Mouse (Mus musculus) heart, embryonic 16.5 days (tissue): ENCODE results near the gene Ptges2. TPM values are rescaled to one million over a fixed set of nuclear protein-coding genes. Genes with fewer than 3 reads are reported as not detected.

Experiments used
- ATAC-seq: fragments of 200-750 bp; cut with Nextera tagmentation; replicated peaks from 2 replicates; pipeline ENCODE4 v1.8.0; 2017; ENCODE audit warnings: moderate number of reproducible peaks; ENCODE audit not compliant: insufficient read depth, low FRiP score; ENCODE audit errors: extremely low read depth
- H3K27ac ChIP-seq: fragments of 300-500 bp; sonication (generic); 2 replicates; pipeline ENCODE4 v1.5.1; 2014; ENCODE audit warnings: mild to moderate bottlenecking, low read length, control low read depth, moderate library complexity
- H3K27me3 ChIP-seq: fragments of 300-500 bp; sonication (generic); 2 replicates; pipeline ENCODE4 v1.6.1; 2014; ENCODE audit warnings: low read length, mixed read lengths; ENCODE audit not compliant: control insufficient read depth, insufficient read depth
- H3K36me3 ChIP-seq: fragments of 300-500 bp; sonication (generic); 2 replicates; pipeline ENCODE4 v1.6.1; 2014; ENCODE audit not compliant: control insufficient read depth, insufficient read depth
- H3K4me1 ChIP-seq: fragments of 300-500 bp; sonication (generic); 2 replicates; pipeline ENCODE4 v1.6.1; 2014; ENCODE audit warnings: low read length, mixed read lengths; ENCODE audit not compliant: control insufficient read depth, insufficient read depth
- H3K4me2 ChIP-seq: fragments of 300-500 bp; sonication (generic); 2 replicates; pipeline ENCODE4 v1.6.1; 2014; ENCODE audit warnings: low read depth, mild to moderate bottlenecking, control low read depth, low read length
- H3K4me3 ChIP-seq: fragments of 300-500 bp; sonication (generic); 2 replicates; pipeline ENCODE4 v1.5.1; 2014; ENCODE audit warnings: mild to moderate bottlenecking, control low read depth, low read length
- H3K9ac ChIP-seq: fragments of 300-500 bp; sonication (generic); 2 replicates; pipeline ENCODE4 v1.6.1; 2014; ENCODE audit warnings: low read length, control low read depth
- H3K9me3 ChIP-seq: fragments of 300-500 bp; sonication (generic); replicated peaks from 2 replicates; pipeline ENCODE4 v1.6.1; 2016; ENCODE audit warnings: low read length; ENCODE audit not compliant: control insufficient read depth
- WGBS: fragments of 180-500 bp; shearing (Covaris S2); extraction: QIAGEN DNeasy Blood & Tissue Kit; methylation state at CpG from one replicate; pipeline ENCODE4 v1.1.7; 2014; 5-methylcytosine and 5-hydroxymethylcytosine counted together
- polyA plus RNA-seq: library from polyadenylated mRNA; unstranded; fragments of >200 nt; fragmentation: Nextera tagmentation; extraction: Ambion mirVana; gene quantifications from 2 replicates; pipeline ENCODE4 v1.2.1, GENCODE M21; 2015

Gene Ptges2
- polyA plus RNA-seq, 1 experiment from 2014 or later: 44.2 TPM

GRCm38 (mm10) chr2:32363376-32364106 is 32.2 kb upstream of the Ptges2 start:
- Histone ChIP-seq H3K9me3 (no peaks in the 10 kb centered on the region), H3K4me1 (peaks cover 13% of the 10 kb centered on the region), H3K27me3 (no peaks in the 10 kb centered on the region), H3K4me2 (peak overlapping the region; percentile 70), H3K4me3 (peak overlapping the region; percentile 84), H3K36me3 (peaks cover 15% of the 10 kb centered on the region), H3K27ac (peak overlapping the region; percentile 88), H3K9ac (peak overlapping the region; percentile 91)
- 8% methylated on average over 19 of the region's 19 CpGs for WGBS
- peak; percentile 12; the same call in 1 of the 2 replicates for ATAC-seq

- no peak for ATAC-seq
- Histone ChIP-seq H3K27ac (no peak overlapping the region), H3K27me3 (no peaks in the 10 kb centered on the region), H3K4me3 (no peak overlapping the region), H3K4me2 (peak overlapping the region; percentile 70), H3K9me3 (no peaks in the 10 kb centered on the region), H3K9ac (no peak overlapping the region), H3K36me3 (peaks cover 16% of the 10 kb centered on the region), H3K4me1 (peaks cover 13% of the 10 kb centered on the region)
- 80% methylated on average over 8 of the region's 8 CpGs for WGBS
These were observed 31.6 kb upstream of the Ptges2 start for GRCm38 (mm10) chr2:32364121-32364520.

DNA sequence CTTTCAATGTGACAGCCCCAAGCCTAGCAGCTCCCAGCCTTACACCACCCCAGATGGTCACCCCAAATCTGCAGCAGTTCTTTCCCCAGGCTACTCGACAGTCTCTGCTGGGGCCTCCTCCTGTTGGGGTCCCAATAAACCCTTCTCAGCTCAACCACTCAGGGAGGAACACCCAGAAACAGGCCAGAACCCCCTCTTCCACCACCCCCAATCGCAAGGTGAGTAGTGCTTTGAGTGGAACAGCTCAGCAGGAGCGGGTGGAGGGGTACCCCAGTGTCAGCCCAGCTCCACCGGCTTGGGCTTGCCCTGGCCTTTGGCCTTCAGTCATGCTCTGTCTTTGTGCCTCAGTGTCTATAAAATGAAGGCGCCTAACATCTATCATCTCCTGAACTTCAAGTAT is 28.4 kb upstream of the Ptges2 start:
- 96% methylated on average over 5 of the region's 5 CpGs for WGBS
- Histone ChIP-seq H3K4me1 (peaks cover 5% of the 10 kb centered on the region; the same call in 1 of the 2 replicates), H3K4me3 (no peak overlapping the region), H3K4me2 (no peak overlapping the region), H3K36me3 (peaks cover 44% of the 10 kb centered on the region), H3K27me3 (no peaks in the 10 kb centered on the region), H3K9me3 (no peaks in the 10 kb centered on the region), H3K9ac (no peak overlapping the region), H3K27ac (no peak overlapping the region)
- no peak for ATAC-seq

GRCm38 (mm10) chr2:32374191-32374590 is 21.5 kb upstream of the Ptges2 start:
- no peak overlapping the region for H3K4me3 ChIP-seq
- H3K27ac ChIP-seq: no peak overlapping the region
- H3K9ac ChIP-seq: no peak overlapping the region
- peaks cover 5% of the 10 kb centered on the region for H3K4me1 ChIP-seq
- H3K4me2 ChIP-seq: no peak overlapping the region
- peaks cover 64% of the 10 kb centered on the region for H3K36me3 ChIP-seq
- no peaks in the 10 kb centered on the region for H3K27me3 ChIP-seq
- no peaks in the 10 kb centered on the region for H3K9me3 ChIP-seq
- ATAC-seq: no peak
- 65% methylated on average over 10 of the region's 10 CpGs for WGBS

GRCm38 (mm10) chr2:32375317-32375940 is 20.3 kb upstream of the Ptges2 start:
- Histone ChIP-seq H3K4me2 (no peak overlapping the region), H3K27ac (no peak overlapping the region), H3K4me3 (no peak overlapping the region), H3K9me3 (no peaks in the 10 kb centered on the region), H3K4me1 (peaks cover 5% of the 10 kb centered on the region), H3K27me3 (no peaks in the 10 kb centered on the region), H3K36me3 (peaks cover 58% of the 10 kb centered on the region), H3K9ac (no peak overlapping the region; the same call in 1 of the 2 replicates)
- whole genome bisulfite sequencing: 65% methylated on average over 13 of the region's 13 CpGs
- no peak for ATAC-seq

GRCm38 (mm10) chr2:32376963-32377362 is 18.7 kb upstream of the Ptges2 start:
- ATAC-seq: no peak
- H3K9me3 ChIP-seq: no peaks in the 10 kb centered on the region
- H3K27ac ChIP-seq: no peak overlapping the region
- H3K4me1 ChIP-seq: peaks cover 9% of the 10 kb centered on the region
- WGBS: 90% methylated on average over 10 of the region's 10 CpGs
- no peak overlapping the region for H3K4me3 ChIP-seq
- H3K9ac ChIP-seq: no peak overlapping the region
- peaks cover 43% of the 10 kb centered on the region for H3K36me3 ChIP-seq
- no peak overlapping the region for H3K4me2 ChIP-seq
- no peaks in the 10 kb centered on the region for H3K27me3 ChIP-seq

DNA sequence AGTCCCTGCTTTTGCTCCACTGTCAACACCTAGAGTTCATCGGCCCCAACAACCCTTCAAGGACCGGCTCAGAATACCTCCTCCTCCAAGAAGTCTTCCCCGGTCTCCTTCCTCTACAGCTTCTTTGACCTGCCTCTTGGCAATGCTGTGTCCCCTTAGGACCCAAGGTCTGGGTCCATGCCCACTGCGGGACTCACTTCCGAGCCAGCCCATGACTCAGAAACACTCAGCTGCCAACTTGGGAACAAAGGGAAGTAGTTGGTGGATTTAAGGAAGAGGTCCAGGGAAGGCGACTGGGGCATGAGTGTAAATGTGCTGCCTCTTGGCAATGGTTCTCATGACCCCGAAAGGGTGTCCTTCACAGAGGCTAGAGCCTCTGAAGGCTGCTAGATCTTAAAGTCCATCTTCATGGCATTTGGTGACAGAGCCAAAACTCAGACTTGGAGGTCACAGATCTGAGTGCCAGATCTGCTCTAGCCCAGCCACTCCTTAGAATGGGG is 15.6 kb upstream of the Ptges2 start:
- Histone ChIP-seq H3K36me3 (peaks cover 30% of the 10 kb centered on the region), H3K4me3 (no peak overlapping the region), H3K27me3 (no peaks in the 10 kb centered on the region), H3K4me1 (peaks cover 12% of the 10 kb centered on the region), H3K9me3 (no peaks in the 10 kb centered on the region), H3K27ac (no peak overlapping the region), H3K9ac (no peak overlapping the region), H3K4me2 (no peak overlapping the region)
- no peak for ATAC-seq
- WGBS: 77% methylated on average over 7 of the region's 7 CpGs

GRCm38 (mm10) chr2:32381141-32381774 is 14.4 kb upstream of the Ptges2 start:
- ATAC-seq: peak; percentile 55
- Histone ChIP-seq H3K4me2 (peak overlapping the region; percentile 99), H3K27ac (peak overlapping the region; percentile 5; the same call in 1 of the 2 replicates), H3K4me3 (peak overlapping the region; percentile 75), H3K9me3 (no peaks in the 10 kb centered on the region), H3K4me1 (peaks cover 7% of the 10 kb centered on the region), H3K27me3 (no peaks in the 10 kb centered on the region), H3K36me3 (peaks cover 27% of the 10 kb centered on the region), H3K9ac (peak overlapping the region; percentile 79)
- under 1% methylated on average over 27 of the region's 27 CpGs for WGBS
